Mouse (Mus musculus) urinary bladder, adult 2 months (tissue): ENCODE results near the gene Auts2. TPM values are rescaled to one million over a fixed set of nuclear protein-coding genes. Genes with fewer than 3 reads are reported as not detected.

Experiments
- DNase-seq: peaks from one replicate; pipeline ENCODE4 v3.0.0; 2022; ENCODE audit warnings: low spot score
- polyA plus RNA-seq: library from polyadenylated mRNA; depleted of rRNA; stranded (reverse); fragments of >200 nt; gene quantifications from 2 replicates; pipeline ENCODE4 v1.2.3, GENCODE M21; 2012

Gene Auts2
- polyA plus RNA-seq, 1 experiment, result 15.1 TPM

GRCm38 (mm10) chr5:132500817-132501231 is 42.3 kb downstream of the Auts2 start:
- DNase-seq, result no peak

GRCm38 (mm10) chr5:132498896-132499295 is 44.2 kb downstream of the Auts2 start:
- no peak for DNase-seq

GRCm38 (mm10) chr5:132498045-132498444 is 45.1 kb downstream of the Auts2 start:
- no peak for DNase-seq

- DNase-seq, result no peak
Measured at GRCm38 (mm10) chr5:132492793-132493192, 50.4 kb downstream of the Auts2 start.

DNA sequence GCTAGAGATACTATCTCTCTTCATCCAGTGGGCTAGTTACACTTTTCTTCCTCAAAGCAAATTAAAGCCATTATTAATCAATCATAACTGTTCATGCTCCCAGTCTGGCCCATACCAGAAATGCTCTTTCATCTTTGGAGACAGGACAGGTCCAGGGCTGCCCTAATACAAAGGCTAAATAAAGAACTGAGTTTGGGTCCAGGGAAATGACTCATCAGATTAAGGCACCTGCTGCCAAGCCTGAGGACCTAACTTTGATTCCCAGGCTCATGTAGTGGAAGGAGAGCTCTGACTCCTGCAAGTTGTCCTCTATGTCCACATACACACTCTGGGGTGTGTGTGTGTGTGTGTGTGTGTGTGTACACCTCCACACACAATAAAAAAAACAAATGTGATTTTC is 51.1 kb downstream of the Auts2 start:
- DNase-seq, result no peak

DNA sequence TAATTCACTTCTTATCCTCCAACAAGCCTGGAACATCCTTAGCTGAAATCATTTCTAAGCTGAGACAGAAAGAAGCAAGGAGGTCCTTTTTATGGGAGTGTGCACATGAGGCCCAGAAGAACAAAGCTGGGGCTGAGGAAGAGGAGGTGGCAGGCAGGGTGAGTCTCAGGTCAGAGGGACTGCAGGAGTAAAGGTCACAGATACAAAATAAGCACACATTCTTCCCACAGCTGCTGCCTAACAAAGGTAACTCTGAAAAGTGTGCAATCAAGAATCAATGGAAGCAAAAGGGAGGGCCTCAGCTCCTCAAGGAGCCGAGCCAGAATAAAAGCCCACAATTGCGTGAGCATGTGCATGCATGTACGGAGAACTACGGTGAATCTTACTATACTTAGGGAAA is 51.6 kb downstream of the Auts2 start:
- DNase-seq, result no peak

DNA sequence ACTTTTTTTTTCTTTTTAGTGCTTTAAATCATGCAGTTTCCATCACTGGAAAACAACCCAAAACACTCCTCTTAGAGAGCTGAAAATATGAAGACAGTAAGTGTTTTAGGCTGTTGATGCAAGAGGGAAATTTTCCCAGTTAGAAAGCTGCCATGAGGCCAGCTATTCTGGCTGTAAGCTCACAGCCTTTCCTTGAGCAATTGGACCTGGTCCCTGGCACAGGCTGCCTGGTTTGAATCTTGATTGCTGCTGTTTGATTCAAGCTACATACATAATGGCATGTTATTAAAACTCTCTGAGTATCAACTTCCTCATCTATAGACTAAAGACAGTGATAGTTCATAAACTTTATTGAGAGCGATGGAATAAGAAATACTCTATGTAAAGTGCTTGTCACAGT is 52.8 kb downstream of the Auts2 start:
- DNase-seq, result no peak

- no peak for DNase-seq
Measured at GRCm38 (mm10) chr5:132489736-132490313, 53.3 kb downstream of the Auts2 start.

DNA sequence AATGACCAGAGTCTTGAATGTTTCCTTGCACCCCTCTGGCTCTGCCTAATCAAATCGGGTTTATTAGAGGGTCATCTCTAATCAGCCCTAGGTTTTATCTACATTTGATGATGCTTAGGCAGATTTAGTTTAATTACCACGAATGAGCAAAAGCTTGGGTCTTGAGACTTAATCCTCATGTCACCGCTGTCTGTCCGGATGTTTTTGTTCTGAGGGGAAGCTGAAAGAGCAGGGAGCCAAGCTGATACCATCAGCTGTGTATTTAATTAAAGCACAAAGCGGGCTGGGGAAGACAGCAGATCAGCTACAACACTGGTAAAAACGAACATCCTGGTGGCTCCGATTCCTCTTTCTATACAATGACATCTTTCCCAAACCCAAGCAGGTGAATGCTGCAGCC is 56.3 kb downstream of the Auts2 start:
- no peak for DNase-seq

- no peak for DNase-seq
Measured at GRCm38 (mm10) chr5:132485994-132486393, 57.1 kb downstream of the Auts2 start.

DNA sequence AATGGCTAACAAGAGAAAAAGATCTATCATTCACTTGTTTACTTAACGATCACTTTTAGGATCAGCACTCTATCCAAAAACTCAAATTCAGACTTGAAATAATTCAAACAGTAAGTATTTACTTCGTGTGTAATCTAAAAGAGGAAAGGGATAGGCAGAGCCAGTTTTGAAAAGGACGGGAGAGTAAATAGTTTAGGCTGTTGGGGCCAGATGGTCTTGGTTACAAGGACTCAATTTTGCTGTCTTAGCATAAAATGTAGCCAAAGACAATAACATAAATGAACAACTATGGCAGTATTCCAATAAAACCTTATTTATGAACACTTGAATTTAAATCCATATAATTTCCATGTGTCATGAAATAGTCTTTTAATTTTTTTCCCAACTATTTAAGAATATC is 57.7 kb downstream of the Auts2 start:
- DNase-seq, result no peak

DNA sequence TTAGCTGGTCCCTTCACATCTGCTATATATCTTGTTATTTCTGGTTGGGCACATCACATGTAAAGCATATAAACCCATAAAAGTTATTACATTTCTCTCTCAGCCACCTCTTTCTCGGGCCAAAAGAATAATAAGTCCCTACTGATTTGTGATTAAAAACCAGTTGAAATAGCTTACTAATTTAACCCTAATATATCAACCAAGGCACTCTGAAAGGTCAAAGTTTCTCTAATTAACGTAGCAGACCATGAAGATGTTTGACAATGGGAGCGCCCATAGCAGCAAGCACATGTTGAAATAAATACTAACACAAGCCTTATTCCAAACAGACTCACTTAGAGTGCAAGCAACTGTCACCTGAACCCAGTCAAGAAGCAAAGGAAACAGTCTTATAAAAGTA is 61.7 kb downstream of the Auts2 start:
- no peak for DNase-seq

DNA sequence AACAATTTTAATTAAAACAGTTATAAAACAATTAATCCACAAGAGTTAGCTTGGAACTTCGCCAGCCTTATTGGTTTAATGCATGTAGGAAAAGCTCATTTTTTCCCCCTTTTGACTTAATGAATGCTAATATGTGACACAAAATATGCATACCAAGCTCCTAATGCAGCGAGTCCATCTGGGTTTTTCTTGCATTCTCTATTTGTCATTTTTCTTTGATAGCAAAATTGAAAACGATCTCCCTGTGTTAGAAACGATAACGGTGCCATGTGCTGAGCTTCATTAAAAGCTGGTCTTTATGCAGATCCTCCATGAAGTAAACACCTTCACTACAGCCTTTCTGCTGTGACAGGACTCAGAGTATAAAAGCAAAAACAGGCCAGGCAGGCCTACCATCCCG is 62.7 kb downstream of the Auts2 start:
- DNase-seq, result no peak

DNA sequence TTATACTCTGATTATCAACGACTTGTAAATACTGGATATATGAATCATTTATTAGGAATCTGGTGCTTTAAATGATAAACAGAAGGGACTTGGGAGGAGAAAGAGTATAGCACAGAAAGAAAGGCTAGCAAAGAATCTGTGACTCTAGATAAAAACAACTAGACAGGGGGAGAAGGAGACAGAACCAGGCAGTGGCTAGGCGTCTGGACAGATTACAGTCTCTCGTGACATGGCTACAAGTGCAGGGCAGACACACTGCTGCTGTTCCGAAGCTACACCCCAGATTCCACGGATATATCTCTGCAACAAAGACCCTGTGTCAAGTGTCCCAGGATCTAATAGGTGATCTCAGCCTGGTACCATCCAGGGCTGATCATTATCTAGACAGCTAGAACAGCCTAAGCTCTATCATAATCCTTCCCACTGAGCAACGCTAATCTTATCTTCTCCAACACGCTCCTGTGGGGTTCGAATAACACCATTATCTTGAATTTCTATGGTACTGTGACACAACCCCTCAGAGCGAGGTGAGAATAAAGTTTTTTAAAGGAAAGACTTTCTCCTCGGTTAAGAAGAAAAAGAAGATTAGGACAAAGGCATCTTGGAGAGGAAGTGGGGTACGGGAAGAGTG is 63.8 kb downstream of the Auts2 start:
- no peak for DNase-seq

DNA sequence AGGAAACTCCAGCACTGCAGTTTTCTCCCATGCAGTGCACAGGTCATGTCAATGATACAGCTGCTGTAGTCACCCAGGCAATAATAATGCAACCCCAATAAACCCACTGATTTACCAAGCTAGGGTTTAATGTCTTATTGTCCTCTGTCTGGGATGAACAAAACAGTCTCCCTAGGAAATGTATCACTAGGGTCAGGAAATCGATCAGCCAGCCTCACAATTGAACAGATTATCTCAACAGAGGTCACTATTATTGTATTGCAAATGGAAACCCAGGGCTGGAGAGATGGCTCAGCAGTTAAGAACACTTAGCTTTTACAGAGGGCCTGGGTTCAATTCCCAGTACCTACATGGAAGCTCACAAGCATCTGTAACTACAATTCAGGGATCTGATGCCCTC is 65.6 kb downstream of the Auts2 start:
- no peak for DNase-seq

- no peak for DNase-seq
Measured at GRCm38 (mm10) chr5:132472905-132473321, 70.2 kb downstream of the Auts2 start.

GRCm38 (mm10) chr5:132472184-132472829 is 70.8 kb downstream of the Auts2 start:
- no peak for DNase-seq

- DNase-seq, result no peak
Measured at GRCm38 (mm10) chr5:132467364-132467743, 75.8 kb downstream of the Auts2 start.

GRCm38 (mm10) chr5:132466427-132467363 is 76.4 kb downstream of the Auts2 start:
- no peak for DNase-seq

GRCm38 (mm10) chr5:132462560-132462959 is 80.6 kb downstream of the Auts2 start:
- DNase-seq, result no peak

GRCm38 (mm10) chr5:132458498-132458897 is 84.6 kb downstream of the Auts2 start:
- DNase-seq, result no peak

GRCm38 (mm10) chr5:132452381-132452780 is 90.8 kb downstream of the Auts2 start:
- DNase-seq, result no peak
